Mouse (Mus musculus) naive thymus-derived CD4-positive, alpha-beta T cell, adult 2 months (primary cell): ENCODE measurements at regions not wholly inside any gene's neighbourhood (a gene's known extent, or its start where the extent isn't known, plus 50 kb on each side); places are given as distances from the start of the nearest gene placed in this dataset.

Experiments
- DNase-seq: peaks from one replicate; pipeline ENCODE4 v3.0.0-alpha.2; 2011; ENCODE audit warnings: low read depth

DNA sequence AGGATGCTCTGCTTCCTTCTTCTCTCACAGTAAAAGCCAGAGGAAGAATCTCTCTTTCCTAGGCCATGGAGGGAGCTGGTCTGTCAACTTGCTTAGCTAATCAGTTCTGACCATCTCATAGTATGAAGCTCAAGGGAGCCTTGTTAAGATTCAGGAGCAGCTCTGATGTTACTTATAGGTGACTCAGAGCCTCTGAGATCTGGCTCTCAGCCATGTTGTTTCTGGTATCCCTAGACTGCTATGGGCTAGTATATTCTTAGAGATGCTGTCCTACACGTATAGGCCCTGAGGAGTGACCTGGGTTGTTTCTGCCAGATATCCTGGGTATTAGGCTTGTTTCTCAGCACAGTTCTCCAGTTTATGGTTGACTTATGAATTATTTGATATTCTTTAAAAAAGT lies 160.9 kb downstream of the 4930564D02Rik start:
- no peak for DNase-seq

- no peak for DNase-seq
These were observed 161.8 kb downstream of the 4930564D02Rik start for GRCm38 (mm10) chr3:105228401-105228800.

DNA sequence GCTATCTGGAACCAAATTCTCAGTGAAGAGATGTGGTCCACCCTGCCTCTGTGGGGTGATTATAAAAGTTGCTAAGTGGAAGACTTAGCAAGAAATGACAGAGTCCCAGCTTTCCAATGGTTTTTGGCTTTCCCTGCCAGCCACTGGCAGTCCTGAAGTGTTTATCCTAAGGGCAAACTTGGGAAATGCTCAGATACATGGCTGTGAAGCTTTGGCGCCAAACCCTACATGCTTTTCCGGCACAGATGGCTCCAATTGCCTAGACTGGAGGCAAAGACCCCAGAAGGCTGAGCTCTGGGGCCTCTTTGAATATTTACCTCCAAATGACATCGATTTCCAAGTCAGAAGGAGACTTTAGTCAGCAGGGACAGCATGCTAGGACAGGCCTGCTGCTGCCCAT lies 174.4 kb downstream of the 4930564D02Rik start:
- no peak for DNase-seq

DNA sequence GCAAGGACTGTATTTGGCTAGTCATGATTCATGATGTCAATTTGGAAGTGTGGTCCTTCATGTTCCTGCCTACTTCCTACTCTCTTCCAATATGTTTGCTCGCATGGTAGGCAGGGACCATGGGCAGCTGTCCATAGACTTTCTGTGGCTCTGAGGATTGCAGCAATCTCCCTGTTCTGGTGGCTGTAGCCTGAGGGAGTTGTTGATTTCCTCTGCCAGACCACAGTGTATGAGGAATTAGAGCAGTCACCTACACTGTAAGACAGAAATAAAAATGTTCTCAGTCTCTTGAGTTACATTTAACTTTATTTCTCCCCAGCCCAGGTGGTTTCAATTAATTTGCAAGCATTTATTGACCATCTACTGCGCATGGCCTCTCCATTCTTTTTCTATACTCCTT lies 190.5 kb downstream of the 4930564D02Rik start:
- DNase-seq, result no peak

DNA sequence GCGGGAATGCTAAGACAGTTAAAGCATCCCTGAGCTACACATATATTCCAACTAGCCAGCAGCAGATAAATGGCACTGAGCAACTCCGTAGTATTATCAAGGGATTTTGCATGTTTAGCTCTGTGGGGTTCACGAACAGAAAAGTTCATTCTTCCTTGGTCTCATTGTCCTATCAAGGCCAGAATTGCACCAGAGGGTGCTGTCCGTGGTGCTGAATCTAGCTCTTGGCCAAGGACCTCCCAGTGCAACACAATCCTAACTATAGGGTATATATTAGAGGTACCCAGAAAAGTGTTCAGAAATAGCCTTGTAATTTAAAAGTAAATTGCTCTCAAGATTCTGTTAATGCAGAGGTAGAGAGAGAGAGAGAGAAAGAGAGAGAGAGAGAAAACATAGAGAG lies 176.9 kb upstream of the Kcnd3 start:
- DNase-seq, result peak; percentile 2

GRCm38 (mm10) chr3:105280971-105281370 lies 171.2 kb upstream of the Kcnd3 start:
- no peak for DNase-seq

DNA sequence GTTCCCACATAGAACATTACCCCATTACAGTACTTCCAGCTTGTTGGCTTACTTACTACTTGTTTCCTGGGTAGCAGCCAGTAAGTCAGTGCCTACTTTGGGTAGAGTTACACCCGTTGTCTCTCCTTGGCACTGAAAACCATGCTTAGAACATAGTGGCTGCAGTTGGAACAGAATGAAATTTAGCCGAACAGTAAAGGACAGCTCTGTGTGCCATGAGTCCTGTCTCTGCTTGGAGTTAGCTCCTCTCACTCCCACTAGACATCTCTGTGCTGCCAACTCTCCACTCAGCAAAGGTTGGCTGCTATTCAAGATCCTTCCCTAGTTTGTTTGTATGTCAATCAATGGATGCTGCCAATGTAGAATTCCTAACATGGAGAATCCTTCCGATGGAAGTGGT lies 170.4 kb upstream of the Kcnd3 start:
- no peak for DNase-seq

DNA sequence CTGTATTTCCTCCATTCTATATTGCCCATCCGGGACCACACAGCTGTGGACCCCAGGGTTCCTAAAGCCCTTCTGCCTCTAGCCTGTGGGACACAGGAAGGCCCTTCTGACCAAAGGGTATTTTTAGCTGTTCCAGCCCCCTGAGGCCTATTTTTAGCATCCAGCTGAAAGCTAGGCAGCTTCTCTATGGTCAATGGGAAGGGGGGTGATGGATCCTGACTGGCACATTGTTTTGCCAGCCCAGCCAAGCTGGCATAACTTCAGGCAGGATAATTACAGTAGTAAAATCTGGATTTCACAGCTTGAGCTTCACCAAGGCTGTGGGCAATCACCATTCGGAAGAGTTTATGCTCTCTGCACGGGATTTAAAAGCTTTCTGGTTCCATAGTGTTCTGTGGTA lies 153.9 kb upstream of the Kcnd3 start:
- DNase-seq, result no peak

GRCm38 (mm10) chr3:105300693-105301548 lies 151.2 kb upstream of the Kcnd3 start:
- no peak for DNase-seq

DNA sequence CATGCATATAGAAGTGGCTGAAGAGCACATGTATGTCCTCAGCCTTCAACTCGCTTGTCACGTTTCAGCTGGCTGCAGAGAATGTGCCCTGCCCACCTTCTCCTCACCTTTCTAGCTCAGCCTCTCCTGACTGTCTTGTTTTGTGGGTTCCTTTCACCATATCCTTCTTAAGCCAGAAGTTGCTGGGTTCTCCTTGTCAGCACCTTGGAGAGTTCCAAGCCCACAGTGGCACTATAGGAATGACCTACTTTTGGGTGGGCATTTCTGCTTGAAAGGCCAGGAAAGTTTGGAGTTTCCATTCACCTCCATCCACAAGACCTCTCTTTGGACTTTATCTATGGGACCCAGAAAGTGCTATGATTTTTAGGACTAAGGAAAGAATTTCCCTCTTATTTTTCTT lies 144.5 kb upstream of the Kcnd3 start:
- DNase-seq, result no peak

DNA sequence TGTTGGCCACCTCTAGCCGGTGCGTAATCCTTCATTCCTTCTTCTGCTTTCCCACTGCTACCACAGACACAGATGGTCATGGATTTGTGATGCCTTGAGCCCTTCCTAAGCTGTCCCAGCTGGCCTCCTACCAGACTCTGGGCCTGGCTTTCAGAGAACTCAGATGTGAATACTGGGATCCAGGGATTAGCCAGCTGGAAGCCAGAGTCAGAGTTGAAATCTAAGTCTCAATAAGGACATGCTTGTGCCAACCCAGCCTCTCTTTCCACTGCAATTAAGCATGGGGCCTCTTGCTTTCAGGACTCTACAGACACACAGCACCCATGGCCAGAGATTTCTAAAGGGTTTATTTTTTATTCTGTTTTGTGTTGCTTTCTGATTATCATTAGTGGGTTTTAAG lies 143.1 kb upstream of the Kcnd3 start:
- DNase-seq, result no peak

DNA sequence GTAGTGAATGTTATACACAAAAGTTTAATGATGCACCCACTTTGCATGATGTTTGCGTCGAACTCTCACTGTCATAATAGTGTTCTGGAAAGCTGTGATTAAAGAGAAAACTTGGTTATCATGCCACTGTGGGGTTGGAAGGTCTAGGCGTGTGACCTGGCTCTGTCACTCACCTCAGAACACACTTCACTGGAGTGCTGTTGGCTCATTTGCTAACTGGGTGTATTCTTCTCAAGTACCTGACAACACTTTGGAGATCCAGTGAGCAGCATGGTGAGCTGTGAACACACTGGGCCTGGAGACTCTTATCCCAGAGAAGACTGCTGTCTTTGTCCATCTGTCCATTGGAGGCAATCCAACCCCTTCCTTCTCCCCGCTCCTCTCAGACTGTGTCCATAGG lies 98.9 kb upstream of the Kcnd3 start:
- DNase-seq, result no peak

DNA sequence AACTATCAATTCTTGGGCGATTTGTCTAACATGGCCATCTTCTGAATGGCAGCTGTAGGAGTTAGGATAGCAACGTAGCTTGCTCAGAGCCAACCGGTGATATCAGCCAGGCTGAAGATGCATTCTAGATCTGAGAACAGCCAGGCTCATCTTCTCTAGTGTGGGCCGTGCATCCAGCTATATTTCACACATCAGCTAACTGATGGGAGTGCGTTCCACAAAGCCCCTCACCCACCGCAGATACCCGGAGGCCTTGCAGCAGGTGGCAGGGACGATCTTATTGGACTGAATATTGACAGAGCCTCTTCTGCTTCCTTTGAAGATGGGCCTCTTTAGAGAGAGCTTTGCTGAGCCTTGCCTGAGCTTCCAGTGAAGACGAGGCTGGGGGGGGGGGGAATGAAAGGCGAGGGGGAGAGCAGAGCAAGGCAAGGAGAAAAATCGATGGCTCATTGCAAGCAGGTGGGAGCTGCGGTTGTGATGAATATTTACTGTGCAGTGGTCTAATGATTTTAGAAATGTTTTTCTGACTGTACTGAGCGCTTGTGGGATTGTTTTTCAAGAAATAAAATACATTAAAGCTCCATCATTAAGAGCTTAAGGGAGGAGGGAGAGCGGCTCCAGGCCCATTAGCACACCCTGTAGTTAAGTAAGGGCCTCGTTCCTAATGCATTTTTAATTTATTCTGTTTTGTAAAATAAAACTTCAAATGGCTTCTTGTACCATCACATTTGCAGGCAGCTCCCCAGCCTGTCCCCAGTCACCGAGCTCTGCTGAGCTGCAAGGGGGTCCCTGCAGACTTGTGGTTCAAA lies 97.8 kb upstream of the Kcnd3 start:
- no peak for DNase-seq

DNA sequence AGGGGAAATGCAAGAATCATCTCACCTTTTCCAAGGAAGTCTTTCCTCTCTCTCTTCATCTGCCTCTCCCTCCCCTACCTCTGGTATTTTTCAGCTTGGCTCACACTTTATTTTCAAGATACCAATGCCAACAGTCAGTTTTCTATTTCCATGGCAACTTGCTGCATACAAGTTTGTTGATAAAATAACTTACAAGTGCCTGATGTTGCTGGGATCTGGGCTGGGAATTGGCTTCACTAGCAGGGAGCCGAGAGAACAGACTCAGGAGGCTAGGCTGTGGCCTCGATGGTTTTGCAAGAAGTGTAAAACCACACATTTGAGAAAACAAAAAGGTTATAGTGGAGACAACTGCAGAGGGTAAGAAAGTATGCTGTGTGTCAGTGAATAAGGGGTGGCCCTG lies 94.6 kb upstream of the Kcnd3 start:
- DNase-seq, result no peak

- DNase-seq, result no peak
These were observed 92.5 kb upstream of the Kcnd3 start for GRCm38 (mm10) chr3:105359636-105360035.

DNA sequence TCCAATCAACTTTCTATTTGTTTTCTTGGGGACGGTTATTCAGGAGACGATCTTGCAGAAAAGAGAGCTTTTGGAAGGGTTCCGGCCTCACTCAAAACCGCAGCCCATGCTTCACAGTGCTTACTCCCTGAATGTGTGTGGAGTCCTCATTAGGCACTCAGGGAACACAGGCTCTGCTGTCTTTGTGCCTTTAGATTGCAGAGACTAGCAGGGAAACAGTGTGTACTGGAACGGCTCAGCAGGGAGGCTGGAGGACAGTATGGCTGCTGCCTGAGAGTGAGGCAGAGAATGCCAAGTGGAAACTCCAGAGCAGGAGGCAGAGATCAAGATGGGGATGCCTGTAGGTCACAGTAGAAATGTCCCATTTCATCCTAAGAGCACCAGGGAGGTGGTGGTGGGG lies 87.4 kb upstream of the Kcnd3 start:
- DNase-seq, result no peak

DNA sequence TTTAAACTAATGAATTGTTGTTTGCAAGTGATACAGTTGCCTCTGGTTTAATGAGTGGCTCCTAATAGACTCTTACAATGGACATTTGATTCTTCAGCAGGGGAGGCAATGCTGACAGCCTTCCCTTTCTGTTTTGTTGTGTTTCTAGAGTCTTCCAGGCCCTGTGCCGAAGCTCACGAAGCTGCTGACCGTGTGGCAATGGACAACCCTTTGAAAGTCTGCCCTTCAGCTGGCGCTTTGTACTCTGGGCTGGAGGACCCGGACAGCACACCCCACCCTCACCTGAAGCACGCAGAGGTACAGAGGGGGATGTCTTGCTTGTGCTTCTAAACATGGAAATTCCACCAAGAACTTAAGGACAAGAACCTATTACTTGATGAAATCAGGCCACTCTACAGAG lies 85.3 kb upstream of the Kcnd3 start:
- DNase-seq, result no peak

DNA sequence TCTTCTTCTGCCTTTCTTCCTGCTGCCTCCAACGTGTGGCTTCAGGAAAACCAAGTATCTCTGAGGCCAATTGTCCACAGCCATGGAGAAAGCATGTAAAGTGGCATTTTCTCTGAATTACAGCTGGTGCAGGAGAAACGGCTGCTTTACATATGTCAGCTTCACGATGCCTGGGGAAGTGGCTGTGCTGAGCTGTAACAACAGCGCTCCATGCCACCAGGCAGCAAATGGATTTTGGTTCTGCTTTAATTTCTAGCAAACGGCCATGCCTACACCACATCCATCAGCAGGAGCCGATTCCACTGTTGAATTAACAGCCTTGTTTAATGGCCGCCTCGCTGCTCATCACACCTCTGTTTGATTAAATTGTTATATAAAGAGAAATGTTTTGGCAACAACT lies 84.2 kb upstream of the Kcnd3 start:
- no peak for DNase-seq

DNA sequence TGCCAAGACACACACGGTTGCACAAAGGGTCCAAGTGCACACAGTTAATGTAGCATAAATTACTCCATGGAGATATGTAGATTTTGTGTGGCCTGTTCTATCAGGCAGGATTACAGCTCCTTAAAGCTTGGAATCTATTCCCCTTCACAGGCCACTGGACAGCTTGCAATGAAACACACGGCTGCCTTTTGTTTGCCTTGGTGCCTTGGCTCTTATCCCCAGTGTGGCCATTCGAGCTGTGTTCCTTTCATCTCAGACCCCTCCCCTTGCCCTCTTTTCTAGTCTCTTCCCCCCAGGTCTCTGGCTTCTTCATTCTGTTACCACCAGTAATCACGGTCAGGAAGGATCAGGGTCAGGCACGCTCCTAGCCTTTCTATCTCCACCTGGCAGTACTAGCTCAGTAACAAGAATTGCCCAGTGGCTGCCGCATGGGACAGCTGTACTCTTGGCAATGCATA lies 79.7 kb upstream of the Kcnd3 start:
- DNase-seq, result no peak

GRCm38 (mm10) chr3:105374306-105374705 lies 77.8 kb upstream of the Kcnd3 start:
- no peak for DNase-seq

DNA sequence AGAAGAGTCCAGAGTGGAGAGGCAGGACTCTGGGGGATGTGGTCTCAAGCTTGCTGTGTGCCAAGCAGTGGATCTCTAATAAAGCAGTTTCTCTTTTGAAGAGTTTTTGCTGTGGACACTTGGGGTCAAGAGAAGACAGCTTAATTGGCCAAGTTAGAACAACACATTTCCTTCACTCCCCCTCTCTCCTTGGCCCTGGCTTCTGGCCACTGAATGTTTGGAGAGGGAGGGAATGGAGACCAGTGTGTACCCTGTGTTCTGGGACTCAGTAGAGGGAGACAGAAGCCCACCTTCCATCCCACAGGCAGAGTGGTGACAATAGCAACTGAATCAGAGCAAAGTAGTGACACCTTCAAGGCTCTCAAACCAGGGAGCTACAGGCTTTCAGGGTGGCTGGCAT lies 77.3 kb upstream of the Kcnd3 start:
- no peak for DNase-seq

GRCm38 (mm10) chr3:105375383-105375782 lies 76.7 kb upstream of the Kcnd3 start:
- no peak for DNase-seq

GRCm38 (mm10) chr3:105375820-105376219 lies 76.3 kb upstream of the Kcnd3 start:
- DNase-seq, result no peak
